Mouse (Mus musculus) R1 (cell line): ENCODE results near the gene Rere.
A peak's percentile ranks its signal among the peaks of the same experiment; 100 is the strongest.
"Not testable (repeated sequence)": the region's sequence is repeated elsewhere in the genome, so short reads cannot be mapped to it uniquely, and the experiment has no call there.

Source experiments
- DNase-seq: peaks from one replicate; pipeline ENCODE4 v3.0.0-alpha.2; 2018; ENCODE audit warnings: low read depth, low spot score

Rere gene

DNA sequence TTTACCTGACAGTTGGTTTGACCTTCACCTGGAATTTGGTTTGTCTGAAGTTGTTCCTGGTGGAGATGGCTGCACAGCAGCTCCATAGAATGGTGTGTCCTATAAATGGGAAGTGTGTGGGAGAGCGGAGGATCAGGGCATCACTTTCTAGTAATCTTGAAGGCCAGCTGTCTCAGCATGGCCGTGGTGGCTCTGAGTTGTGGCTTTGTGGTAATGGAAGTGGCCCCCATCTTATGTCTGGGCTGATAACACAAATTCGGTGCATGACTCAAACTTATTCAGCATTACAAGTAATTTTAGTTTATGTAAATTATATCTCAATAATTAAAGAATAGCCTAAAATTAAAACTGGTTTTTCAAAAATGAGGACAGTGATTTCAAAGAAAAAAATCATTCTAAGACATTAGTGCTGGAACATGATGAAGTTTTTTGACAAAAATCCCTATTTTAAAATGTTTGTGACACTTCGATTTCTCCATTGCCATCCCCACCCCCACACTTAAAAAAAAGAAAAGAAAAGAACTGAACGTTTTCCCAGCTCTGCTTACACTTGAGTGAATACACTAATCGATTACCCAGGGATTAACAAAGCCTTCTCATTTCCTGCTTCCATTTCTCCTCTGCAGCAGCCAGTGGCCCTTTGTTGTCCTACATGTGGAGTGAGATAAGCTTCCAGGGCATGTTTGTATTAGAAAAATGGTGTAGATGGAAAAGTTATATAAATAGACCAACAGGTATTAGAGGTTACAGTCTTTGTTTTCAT is 180.2 kb downstream of the Rere start:
- DNase-seq, result peak; percentile 57

DNA sequence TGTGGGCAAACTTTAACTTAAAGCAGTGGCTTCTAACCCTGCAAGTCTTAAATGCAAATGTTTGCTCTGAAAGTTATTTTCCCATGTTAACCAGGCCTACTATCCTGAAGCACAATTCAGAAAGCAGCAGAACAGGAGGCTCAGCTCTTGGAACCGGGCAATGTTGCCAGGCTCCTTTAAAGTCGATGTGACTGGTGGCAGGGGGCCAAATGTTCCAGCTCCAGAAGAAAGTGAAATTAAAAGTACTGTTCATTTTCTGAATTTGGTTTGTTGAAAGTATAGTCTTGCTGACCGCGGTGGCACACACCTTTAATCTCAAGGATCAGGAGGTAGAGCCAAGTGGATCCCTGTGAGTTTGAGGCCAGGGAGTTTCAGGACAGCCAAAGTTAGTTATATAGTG is 180.9 kb downstream of the Rere start:
- no peak for DNase-seq

DNA sequence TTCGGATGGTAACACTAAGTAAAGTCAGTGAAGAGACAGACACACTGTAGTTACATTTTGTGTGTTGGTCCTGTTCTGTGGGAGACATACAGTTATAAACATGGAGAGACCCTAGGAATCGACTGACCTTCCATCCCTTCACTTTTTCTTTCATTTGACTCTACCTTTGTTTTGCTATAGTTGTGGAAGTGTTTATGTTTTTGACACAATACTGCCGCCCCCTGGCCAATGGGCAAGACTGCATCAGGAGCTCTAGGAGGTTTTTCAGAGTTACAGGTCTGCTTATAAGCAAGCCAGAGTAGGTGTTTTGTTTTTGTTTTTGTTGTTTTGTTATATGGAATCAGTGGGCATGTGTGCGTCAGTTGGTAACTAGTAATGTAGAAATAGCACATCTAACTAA is 184.3 kb downstream of the Rere start:
- peak; percentile 77 for DNase-seq

DNA sequence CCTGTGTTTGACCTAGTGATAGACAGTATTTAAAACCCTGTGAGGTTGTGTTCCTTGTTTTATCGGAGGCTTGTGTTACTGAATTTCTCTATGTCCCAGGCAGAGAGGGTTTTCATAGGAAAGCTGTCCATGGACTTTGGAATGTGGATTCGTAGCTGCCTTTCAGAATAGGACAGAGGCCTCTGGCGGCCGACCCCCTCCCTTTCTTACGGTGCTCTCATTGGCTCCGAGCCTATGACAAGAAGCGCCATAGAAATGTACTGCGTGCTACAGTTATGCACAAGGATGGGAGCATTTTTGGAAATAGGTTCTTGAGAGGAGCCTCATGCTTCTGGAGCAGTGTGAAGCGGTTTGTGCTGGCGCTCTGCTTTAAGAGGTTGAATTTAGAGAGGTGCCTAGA is 187.8 kb downstream of the Rere start:
- no peak for DNase-seq

DNA sequence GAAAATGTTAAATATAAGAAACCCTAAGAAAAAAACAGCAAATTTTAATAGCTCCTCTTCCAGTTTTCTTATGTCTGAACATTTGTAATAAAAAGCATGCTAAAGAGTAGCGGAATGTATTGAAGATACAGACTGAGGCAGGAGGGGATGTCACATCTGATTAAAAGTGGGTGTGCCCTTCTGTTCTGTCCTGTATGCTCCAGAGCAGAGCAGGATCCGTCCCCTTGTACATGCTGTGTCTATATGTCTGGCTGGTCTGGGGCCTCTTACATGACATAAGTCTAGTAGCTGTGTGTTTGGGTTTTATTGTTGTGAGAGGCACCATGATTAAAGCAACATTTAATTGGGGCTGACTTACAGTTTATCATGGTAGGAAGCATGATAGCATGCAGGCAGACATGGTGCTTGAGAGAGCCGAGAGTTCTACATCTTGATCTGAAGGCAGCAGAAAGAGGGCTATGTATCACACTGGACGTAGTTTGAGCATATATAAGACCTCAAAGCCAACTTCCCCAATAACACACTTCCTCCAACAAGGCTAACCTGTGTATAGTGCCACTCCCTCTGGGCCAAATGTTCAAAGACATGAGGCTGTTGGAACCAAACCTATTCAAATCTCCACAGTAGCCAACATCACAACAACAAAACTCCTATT is 189.4 kb downstream of the Rere start:
- no peak for DNase-seq

DNA sequence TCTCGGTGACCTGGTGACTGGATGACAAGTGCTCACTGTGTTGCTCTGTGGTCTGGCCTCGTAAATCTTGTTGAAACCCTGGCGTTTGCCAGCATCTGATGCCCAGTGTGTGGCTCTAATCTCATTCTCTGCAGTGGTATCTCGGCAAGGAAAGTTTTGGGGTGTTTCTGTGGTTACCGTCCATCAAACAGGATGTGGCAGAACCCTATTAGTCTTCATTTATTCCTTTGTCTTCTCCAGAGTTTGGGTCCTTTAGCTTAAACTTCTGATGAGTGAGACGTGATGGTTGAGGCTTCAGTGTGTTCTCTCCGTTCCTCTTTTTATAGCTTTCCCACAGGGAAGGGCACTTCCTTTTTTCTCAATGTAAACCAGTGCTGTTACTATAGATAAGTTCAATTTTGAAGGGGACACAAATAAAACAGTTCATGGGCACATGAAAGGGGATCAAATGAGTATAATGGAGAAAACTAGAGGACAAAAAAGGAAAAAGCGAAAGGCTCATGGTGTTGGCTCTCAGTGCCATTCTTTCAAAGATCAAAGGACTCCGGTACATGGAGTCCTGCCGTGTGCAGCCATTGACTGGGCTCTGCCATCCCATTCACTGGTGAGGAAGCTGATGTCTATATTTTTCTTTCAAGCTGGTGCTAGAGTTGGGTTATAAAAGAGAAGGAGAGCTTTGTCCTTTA is 191.4 kb downstream of the Rere start:
- DNase-seq, result no peak

DNA sequence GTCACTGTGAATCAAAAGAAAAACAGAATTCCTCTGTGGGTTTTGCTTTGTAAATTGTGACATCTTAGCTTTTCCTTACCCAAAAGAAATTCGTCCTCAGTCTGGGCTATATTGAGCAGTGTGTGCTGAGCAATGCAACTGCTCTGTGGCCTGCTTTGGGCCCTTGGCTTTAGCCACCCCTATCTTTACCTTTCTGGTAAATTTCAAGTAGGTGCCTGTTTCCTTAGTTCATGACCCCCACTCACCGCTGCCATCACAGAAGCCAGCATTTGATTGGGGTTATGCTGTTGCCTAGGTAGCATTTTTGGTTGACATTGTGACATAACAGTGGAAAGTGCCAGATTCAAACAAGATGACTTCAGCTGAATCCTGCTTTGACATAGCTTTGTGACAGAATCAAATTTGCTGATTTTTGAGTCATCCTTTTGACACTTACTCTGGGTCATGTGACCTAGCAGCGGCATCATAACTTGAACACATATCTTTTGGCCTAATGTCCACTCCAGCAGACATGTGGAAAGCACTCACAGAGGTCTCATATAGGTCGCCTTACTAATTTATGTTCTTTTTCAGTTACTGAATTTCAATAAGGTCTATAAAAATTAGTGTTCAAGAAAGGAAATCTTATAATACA is 192.1 kb downstream of the Rere start:
- no peak for DNase-seq

DNA sequence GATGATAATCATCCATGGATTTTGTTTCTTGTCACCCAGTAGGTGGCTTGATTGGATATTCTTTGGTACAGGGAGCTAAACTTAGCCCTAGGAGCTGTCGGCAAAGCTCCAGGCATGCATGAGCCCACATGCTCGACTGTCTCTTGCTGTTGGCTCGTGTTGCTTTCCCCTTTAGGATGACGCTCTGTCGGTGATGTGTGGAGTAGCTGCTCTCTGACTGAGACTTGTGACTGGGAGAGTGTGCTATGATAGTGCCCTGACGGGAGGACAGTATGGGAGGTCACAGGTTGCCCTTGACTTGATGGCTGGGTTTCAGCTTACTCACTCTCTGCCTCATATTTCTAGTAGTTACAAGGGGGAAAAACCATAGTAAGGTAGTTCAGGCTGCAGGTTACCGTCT is 192.6 kb downstream of the Rere start:
- no peak for DNase-seq

DNA sequence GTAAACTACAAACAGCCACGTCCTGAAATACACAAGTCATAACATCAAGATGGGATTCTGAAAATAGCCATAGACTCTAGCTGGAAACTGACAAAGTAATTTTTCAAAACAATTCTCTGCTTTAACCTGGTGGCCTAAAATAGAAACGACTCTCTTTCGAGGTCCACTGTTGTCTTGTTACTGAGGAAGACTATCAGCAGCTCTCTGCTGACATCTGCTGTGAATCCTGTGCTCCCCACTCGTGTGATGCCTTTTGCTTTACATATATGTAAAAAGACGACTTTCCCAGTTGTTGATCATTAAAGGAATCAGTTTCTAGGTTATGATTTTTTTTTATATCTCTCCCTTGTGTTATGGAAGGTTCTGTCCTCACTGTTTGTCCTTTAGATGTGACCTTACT is 194.8 kb downstream of the Rere start:
- no peak for DNase-seq

DNA sequence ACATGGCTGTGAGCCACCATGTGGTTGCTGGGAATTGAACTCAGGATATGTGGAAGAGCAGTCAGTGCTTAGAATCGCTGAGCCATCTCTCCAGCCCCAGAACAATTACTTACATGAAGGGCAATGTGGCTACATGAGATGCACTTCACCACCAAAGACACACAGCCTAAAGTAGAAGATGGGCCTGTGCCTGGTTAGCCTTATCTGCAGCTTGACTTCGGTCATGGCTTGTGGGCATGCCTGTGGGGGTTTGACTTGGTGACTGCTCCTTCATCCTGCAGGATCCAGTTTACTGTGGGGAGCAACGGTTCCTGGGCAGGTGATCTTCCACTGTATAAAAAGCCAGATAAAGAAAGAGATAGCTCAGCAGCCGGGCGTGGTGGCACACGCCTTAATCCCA is 196.6 kb downstream of the Rere start:
- DNase-seq, result no peak

DNA sequence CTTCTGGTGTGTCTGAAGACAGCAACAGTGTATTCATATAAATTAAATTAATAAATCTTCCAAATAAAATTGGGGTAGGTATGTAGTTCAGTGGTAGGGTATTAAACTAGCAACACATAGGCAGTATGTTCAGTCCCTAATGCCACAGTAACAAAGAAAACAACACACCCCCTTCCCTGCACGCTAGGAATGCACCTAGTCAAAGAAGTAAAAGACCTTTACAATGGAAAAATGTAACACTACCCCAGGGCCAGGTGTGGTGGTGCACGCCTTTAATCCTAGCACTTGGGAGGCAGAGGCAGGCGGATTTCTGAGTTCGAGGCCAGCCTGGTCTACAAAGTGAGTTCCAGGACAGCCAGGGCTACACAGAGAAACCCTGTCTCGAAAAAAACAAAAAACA is 201.6 kb downstream of the Rere start:
- peak; percentile 57 for DNase-seq

DNA sequence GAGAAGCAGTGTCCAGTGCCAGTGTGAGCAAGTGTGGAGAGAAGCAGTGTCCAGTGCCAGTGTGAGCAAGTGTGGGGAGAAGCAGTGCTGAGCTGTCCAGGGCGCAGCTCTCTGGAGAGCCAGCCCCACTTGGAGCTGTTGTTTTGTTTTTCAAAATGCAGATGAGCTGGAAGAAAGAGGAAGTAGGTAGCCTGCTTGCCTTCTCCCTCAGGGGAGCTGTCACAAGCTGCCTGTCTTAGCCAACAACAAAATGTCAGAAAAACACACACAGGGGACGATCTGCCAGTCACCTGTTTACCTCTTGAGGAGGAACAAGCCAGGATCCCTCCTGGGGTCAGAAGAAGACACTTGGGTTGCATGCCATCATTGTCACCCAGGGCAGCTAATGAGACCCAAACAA is 204.7 kb downstream of the Rere start:
- no peak for DNase-seq

DNA sequence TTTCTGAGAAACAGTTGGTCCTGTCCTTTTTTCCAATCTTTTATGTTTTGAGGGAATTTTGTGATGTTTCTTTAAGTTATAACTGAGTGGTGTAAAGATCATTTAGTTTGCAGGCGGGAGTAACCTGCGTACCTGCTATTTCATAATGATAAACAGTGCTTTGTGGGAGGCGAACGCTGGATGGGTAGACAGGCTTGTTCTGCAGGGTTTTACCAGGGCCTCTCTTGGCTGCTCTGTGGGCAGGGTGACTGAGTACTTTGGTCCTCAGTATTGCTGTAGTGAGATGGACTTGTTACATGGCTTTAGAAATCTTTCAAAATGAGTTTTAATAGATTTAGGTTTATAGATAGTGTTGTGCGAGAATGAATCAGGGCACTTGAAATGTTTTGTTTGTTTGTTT is 205.7 kb downstream of the Rere start:
- no peak for DNase-seq

DNA sequence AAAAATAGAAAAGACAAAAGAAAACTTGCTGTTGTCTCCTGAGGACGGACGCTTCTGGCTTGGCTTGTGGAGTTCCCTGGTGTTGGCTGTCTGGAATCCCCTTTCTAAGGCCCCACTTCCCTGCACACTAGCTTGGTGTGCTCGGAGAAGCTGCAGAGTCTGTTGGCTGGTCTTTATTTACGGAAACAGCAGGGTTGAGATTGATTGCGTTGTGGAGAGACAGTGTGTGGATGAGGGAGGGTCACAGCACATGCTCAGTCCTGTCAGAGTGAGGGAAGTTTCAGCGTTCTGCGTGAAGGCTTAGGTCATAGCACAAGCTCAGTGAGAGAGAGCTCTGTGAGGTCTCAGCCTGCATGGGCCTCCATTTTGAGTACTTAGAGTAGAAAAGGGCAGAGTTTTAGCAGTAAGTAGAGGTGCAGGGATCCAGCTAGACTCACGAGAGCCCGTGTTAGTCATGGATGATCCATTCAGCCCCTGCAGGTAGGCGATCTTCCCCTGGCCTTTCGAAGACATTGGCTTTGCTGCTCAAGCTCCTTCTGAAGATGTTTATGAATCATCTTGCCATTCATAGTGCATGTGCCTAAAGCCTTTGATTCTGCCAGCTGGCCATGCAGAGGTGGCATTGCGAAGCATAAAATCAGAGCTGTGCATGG is 206.8 kb downstream of the Rere start:
- peak; percentile 39 for DNase-seq

DNA sequence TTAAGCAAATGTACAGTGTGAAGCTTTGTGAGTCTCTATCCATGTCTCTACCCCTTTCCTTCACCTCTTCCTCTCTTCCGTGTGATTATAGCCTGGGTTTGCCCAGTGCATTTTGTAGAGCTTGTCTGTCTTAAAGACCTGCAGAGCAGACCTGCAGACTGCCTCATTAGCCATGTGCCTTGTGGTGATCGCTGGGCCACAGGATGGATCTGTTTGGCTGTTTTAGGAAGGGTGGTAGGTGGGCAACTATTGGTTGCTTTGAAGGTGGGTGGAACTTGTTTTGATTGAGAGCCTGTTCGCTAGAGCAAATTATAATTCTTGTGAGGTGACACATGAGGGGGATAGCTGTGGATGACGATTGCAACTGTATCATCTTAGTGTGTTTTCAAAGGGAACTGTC is 207.3 kb downstream of the Rere start:
- no peak for DNase-seq

DNA sequence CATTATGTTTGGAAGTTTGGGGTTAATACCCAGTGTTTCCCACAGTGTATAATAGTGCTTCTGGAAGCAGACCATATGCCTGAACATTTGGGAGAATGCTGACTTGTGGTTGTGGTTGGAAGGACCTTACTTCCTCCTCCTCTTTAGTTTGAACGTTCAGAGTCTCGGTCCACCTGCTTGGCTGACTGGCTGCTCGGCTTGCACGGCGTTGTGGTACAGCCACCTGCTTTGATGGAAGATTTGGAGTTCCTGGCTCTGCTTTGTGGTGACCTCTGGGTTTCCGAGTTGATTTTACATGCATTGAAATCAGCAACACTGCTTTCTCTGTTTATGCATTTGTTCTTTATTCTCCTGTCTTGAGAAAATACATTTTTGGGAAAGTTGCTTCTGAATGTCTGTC is 208.6 kb downstream of the Rere start:
- DNase-seq, result no peak

DNA sequence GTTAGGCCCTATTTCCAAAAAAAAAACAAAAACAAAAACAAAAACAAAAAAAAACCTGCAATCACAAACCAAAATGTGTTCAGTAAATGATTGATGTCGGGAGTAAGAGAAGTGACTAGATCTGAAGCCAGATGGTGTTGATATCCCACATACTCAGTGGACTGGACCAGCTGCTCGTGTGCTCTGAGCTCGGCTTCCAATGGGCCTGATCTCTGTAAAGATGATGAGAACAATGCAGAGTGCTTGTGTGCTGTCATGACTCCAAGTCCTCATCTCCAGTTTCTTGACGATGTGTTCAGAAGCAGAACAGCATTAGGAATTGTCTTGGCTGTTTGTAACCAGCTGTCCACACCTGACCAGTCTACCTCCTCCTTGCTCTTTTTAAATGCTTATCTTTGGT is 210.3 kb downstream of the Rere start:
- DNase-seq, result no peak

DNA sequence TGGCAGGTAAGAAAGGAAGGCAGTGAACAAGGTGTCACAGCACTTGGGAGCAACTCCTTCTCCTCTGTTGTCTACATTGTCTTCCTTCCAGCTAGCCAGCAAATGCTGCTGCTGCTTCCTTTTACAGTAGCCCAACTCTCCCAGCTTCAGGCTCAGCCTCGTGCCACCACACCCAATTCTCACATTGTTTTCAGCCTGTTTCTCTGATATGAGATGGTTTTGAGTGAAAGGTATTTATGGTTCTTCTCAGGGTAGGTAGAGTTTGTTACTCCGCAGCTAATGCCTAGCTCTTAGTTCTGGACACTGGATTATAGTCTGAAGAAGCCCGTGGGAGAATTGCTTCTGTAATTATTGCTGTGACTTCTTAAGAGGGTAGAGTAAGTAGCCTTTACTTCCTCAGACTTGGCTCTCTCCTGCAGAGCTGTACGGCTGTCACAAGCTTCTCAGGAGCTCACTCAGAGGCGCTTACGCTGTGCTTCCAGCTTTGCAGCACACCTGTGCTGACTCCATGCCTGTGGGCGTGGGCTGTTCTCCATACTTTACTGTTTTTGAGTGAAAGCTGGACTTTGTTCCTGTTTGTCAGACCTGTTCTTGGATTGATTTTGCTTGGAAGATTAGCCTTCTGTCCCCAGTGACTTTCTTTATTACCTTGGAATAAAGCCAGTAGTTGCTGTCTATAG is 212.0 kb downstream of the Rere start:
- no peak for DNase-seq

DNA sequence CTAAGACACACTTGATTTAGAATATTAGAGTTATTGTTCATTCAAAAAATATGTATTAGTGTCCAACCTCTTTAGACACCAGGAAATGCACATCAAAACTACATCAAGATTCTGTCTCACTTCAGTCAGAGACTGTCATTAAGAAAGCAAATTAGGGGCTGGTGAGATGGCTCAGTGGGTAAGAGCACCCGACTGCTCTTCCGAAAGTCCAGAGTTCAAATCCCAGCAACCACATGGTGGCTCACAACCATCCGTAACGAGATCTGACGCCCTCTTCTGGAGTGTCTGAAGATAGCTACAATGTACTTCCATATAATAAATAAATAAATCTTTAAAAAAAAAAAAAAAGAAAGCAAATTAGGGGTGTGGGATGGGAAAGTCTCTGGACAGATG is 212.5 kb downstream of the Rere start:
- not testable (repeated sequence) for DNase-seq

DNA sequence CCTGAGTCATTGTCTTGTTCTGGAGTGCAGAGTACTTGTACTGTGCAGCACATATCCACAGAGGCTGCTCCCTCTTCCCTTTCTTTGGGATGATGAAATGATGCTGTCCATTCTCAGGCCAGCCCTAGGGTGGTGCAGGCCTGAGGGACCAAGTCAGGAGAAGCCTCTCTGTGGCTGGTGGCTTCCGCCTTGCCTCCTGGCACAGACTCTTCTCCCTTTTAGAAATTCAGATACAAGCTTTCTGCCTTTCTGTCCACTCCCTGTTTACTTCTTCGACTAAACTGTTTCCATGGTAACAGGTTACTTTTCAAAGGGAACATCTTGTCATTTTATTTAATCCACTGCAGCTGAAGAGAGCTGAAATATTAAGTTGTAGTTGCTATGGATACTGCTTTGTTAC is 214.1 kb downstream of the Rere start:
- no peak for DNase-seq

DNA sequence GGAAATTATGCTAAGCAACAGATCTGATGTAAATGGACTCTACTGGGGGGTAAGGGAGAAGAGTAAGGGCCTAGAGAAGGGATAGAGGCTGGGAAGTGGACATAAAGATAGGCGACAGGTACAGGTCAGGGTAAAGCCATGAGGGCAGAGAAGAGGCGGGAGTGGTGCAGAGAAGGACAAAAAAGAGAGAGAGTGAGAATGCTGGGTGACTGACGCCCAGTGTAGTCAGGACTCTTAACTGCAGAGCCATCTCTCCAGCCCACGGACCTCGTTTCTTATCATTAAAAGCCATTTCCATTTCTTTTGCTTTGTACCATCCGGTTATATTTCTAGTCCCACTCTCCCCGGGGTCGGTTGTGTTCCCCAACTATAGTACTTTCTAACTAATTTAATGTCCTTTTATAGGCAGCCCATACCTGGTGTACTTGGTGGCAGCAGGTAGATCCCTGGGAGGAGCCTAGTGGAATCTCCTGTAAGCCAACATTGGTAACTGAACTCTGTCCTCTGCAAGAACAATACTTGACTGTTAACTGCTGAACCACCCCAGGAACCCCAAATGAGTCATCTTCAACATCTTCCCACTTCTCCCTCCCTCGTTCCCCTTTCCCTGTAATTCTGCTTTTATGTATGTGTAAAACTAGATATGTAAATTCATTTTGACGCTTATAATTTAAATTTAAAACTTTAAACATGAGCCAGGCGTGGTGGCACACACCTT is 223.0 kb downstream of the Rere start:
- no peak for DNase-seq
